Mouse (Mus musculus) lung, embryonic 16.5 days (tissue): ENCODE data around the gene 4933434E20Rik. TPM values are rescaled to one million over a fixed set of nuclear protein-coding genes. Genes with fewer than 3 reads are reported as not detected.

ENCODE experiments used
- ATAC-seq: fragments of 200-750 bp; cut with Nextera tagmentation; 2 replicates; pipeline ENCODE4 v1.8.0; 2017; ENCODE audit warnings: low read depth, mild to moderate bottlenecking, moderate library complexity
- H3K27ac ChIP-seq: fragments of 300-500 bp; sonication (generic); 2 replicates; pipeline ENCODE4 v1.5.1; 2014; ENCODE audit warnings: mild to moderate bottlenecking, control low read depth, low read length
- H3K27me3 ChIP-seq: fragments of 300-500 bp; sonication (generic); 2 replicates; pipeline ENCODE4 v1.6.1; 2014; ENCODE audit warnings: low read depth, low read length, mixed read lengths; ENCODE audit not compliant: control insufficient read depth, insufficient read depth
- H3K36me3 ChIP-seq: fragments of 300-500 bp; sonication (generic); 2 replicates; pipeline ENCODE4 v1.6.1; 2014; ENCODE audit warnings: low read length; ENCODE audit not compliant: control insufficient read depth, insufficient read depth
- H3K4me1 ChIP-seq: fragments of 300-500 bp; sonication (generic); replicated peaks from 2 replicates; pipeline ENCODE4 v1.6.1; 2014; ENCODE audit warnings: low read length, mixed read lengths; ENCODE audit not compliant: control insufficient read depth, insufficient read depth
- H3K4me2 ChIP-seq: fragments of 300-500 bp; sonication (generic); 2 replicates; pipeline ENCODE4 v1.6.1; 2014; ENCODE audit warnings: low read depth, low read length, control low read depth
- H3K4me3 ChIP-seq: fragments of 300-500 bp; sonication (generic); 2 replicates; pipeline ENCODE4 v1.5.1; 2014; ENCODE audit warnings: mild to moderate bottlenecking, low read length, control low read depth
- H3K9ac ChIP-seq: fragments of 300-500 bp; sonication (generic); 2 replicates; pipeline ENCODE4 v1.6.1; 2014; ENCODE audit warnings: low read length, control low read depth
- H3K9me3 ChIP-seq: fragments of 300-500 bp; sonication (generic); 2 replicates; pipeline ENCODE4 v1.6.1; 2016; ENCODE audit warnings: low read length; ENCODE audit not compliant: control insufficient read depth
- WGBS: fragments of 180-500 bp; shearing (Covaris S2); extraction: QIAGEN DNeasy Blood & Tissue Kit; methylation state at CpG from one replicate; pipeline ENCODE4 v1.1.7; 2014; 5-methylcytosine and 5-hydroxymethylcytosine counted together
- polyA plus RNA-seq: library from polyadenylated mRNA; unstranded; fragments of >200 nt; fragmentation: Nextera tagmentation; extraction: Ambion mirVana; gene quantifications from 2 replicates; pipeline ENCODE4 v1.2.1, GENCODE M21; 2015

4933434E20Rik gene
- polyA plus RNA-seq, 1 experiment from 2014 or later, result 148 TPM

- Histone ChIP-seq H3K27me3 (no peaks in the 10 kb centered on the region), H3K27ac (peak overlapping the region; percentile 99), H3K4me3 (peak overlapping the region; percentile 88), H3K36me3 (no peaks in the 10 kb centered on the region), H3K4me1 (peaks cover 34% of the 10 kb centered on the region), H3K9me3 (no peaks in the 10 kb centered on the region), H3K4me2 (peak overlapping the region; percentile 68), H3K9ac (peak overlapping the region; percentile 90)
- peak; percentile 95 for ATAC-seq
- under 1% methylated on average over 33 of the region's 33 CpGs for WGBS
Measured at GRCm38 (mm10) chr3:90079133-90079762, 27.8 kb downstream of the 4933434E20Rik start.

DNA sequence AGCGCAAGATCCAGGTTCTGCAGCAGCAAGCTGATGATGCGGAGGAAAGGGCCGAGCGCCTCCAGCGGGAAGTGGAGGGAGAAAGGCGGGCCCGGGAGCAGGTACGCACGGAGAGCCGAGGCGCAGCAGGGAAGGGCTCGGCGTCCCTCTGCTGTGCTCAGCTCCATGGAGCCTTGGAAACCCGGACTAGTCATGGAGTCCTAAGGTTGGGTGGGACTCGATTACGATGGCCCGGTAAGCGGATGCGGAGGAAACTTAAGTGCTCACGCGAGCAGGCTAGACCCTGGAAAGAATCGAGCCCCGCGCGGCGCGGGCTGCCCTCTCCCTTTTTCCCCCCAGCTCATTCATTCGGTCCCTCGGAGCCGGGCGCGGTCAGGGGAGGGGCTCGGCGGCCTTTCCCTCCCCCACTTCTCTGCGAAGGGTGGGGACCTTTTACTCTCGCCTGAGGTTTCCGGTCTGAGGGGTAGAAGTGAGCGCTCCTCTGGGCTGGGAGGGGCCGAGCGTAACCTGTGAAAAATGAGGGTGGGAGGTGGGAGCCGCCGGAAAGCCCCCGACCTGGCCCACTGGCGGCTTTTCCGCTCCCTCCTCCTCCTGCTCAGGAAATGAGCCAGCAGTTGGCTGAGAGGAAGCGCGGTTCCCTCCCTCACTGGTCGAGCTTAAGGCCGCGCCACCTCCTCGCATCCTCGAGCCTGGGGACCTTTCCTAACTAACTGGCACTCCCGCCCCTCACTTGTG lies 28.5 kb downstream of the 4933434E20Rik start:
- Histone ChIP-seq H3K4me3 (peak overlapping the region; percentile 88), H3K9me3 (no peaks in the 10 kb centered on the region), H3K27ac (peak overlapping the region; percentile 99), H3K4me1 (peaks cover 41% of the 10 kb centered on the region), H3K4me2 (peak overlapping the region; percentile 68), H3K9ac (peak overlapping the region; percentile 90), H3K36me3 (no peaks in the 10 kb centered on the region), H3K27me3 (no peaks in the 10 kb centered on the region)
- WGBS, result under 1% methylated on average over 46 of the region's 53 CpGs
- ATAC-seq, result peak; percentile 65

GRCm38 (mm10) chr3:90080498-90080863 lies 29.0 kb downstream of the 4933434E20Rik start:
- Histone ChIP-seq H3K27ac (peak overlapping the region; percentile 99), H3K4me3 (peak overlapping the region; percentile 88), H3K4me1 (peaks cover 46% of the 10 kb centered on the region), H3K4me2 (peak overlapping the region; percentile 68), H3K36me3 (no peaks in the 10 kb centered on the region; the same call in 1 of the 2 replicates), H3K27me3 (no peaks in the 10 kb centered on the region), H3K9me3 (no peaks in the 10 kb centered on the region), H3K9ac (peak overlapping the region; percentile 90)
- 2% methylated on average over 6 of the region's 6 CpGs for WGBS
- peak; percentile 0; the same call in 1 of the 2 replicates for ATAC-seq

GRCm38 (mm10) chr3:90081365-90082240 lies 30.2 kb downstream of the 4933434E20Rik start:
- peak overlapping the region; percentile 68 for H3K4me2 ChIP-seq
- H3K27me3 ChIP-seq, result no peaks in the 10 kb centered on the region
- H3K9ac ChIP-seq, result peak overlapping the region; percentile 55
- ATAC-seq, result no peak
- no peaks in the 10 kb centered on the region; the same call in 1 of the 2 replicates for H3K36me3 ChIP-seq
- peak overlapping the region; percentile 99 for H3K27ac ChIP-seq
- peak overlapping the region; percentile 88 for H3K4me3 ChIP-seq
- peaks cover 52% of the 10 kb centered on the region for H3K4me1 ChIP-seq
- H3K9me3 ChIP-seq, result no peaks in the 10 kb centered on the region
- 54% methylated on average over 5 of the region's 5 CpGs for WGBS

GRCm38 (mm10) chr3:90083034-90083433 lies 31.6 kb downstream of the 4933434E20Rik start:
- peak overlapping the region; percentile 23 for H3K4me3 ChIP-seq
- ATAC-seq, result no peak
- no peaks in the 10 kb centered on the region for H3K27me3 ChIP-seq
- peak overlapping the region; percentile 68 for H3K4me2 ChIP-seq
- WGBS, result 24% methylated on average over 5 of the region's 5 CpGs
- peaks cover 9% of the 10 kb centered on the region for H3K36me3 ChIP-seq
- H3K4me1 ChIP-seq, result peaks cover 50% of the 10 kb centered on the region
- H3K9ac ChIP-seq, result peak overlapping the region; percentile 19
- H3K9me3 ChIP-seq, result no peaks in the 10 kb centered on the region
- peak overlapping the region; percentile 99 for H3K27ac ChIP-seq

DNA sequence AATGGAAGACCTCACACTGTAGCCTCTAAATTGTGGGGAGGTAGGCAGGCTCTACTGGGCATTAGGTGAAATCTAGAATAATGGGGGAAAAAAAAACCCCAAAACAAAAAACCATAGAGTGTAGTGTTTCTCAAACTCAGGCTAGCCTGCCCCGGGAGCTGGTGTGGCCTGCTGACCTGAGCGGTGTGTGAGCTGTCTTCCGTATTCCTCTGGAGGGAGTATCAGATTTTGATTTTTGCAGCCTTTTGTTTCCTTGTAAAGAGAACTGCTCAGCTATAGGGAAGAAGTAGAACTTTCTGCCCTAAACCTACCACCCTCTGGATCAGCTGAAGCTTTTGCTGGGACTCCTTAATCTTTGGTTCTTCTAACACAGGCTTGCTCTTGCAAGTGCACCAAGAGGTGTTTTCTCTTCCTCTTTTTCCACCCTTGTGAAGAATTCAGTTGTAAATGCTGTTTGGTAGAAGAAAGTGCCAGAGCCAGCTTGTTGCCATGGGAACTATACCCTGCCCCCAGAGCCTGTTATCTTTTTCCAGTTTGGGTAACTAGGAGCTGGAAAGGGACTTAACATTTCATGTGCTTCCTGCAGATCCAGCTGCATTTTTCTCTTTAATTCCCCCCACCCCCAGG lies 32.4 kb downstream of the 4933434E20Rik start:
- H3K4me2 ChIP-seq, result peak overlapping the region; percentile 68
- no peak for ATAC-seq
- peak overlapping the region; percentile 19 for H3K9ac ChIP-seq
- H3K4me1 ChIP-seq, result peaks cover 47% of the 10 kb centered on the region
- WGBS, result 30% methylated on average over 3 of the region's 3 CpGs
- H3K36me3 ChIP-seq, result peaks cover 17% of the 10 kb centered on the region
- H3K27me3 ChIP-seq, result no peaks in the 10 kb centered on the region
- peak overlapping the region; percentile 23 for H3K4me3 ChIP-seq
- no peaks in the 10 kb centered on the region for H3K9me3 ChIP-seq
- H3K27ac ChIP-seq, result peak overlapping the region; percentile 99

GRCm38 (mm10) chr3:90084790-90085189 lies 33.4 kb downstream of the 4933434E20Rik start:
- Histone ChIP-seq H3K4me1 (peaks cover 45% of the 10 kb centered on the region), H3K4me2 (peak overlapping the region; percentile 68; the same call in 1 of the 2 replicates)

GRCm38 (mm10) chr3:90085281-90085680 lies 33.8 kb downstream of the 4933434E20Rik start:
- Histone ChIP-seq H3K4me3 (no peak overlapping the region), H3K9me3 (no peaks in the 10 kb centered on the region), H3K4me2 (0 out of 2 replicates have a peak overlapping the region, but pooled peaks have one; percentile 68), H3K4me1 (peaks cover 45% of the 10 kb centered on the region), H3K36me3 (peaks cover 30% of the 10 kb centered on the region), H3K27ac (peak overlapping the region; percentile 99; the same call in 1 of the 2 replicates), H3K27me3 (no peaks in the 10 kb centered on the region), H3K9ac (no peak overlapping the region)
- WGBS, result 68% methylated on average over 6 of the region's 6 CpGs
- no peak for ATAC-seq

More at GRCm38 (mm10) chr3:90084790-90085189, 33.4 kb downstream of the 4933434E20Rik start:
- Histone ChIP-seq H3K36me3 (peaks cover 25% of the 10 kb centered on the region), H3K27me3 (no peaks in the 10 kb centered on the region), H3K4me3 (no peak overlapping the region), H3K9ac (no peak overlapping the region), H3K27ac (peak overlapping the region; percentile 99), H3K9me3 (no peaks in the 10 kb centered on the region)
- ATAC-seq, result no peak
- 44% methylated on average over 4 of the region's 4 CpGs for WGBS
